Mouse (Mus musculus): ENCODE measurements around the gene Nrxn1.

DNA sequence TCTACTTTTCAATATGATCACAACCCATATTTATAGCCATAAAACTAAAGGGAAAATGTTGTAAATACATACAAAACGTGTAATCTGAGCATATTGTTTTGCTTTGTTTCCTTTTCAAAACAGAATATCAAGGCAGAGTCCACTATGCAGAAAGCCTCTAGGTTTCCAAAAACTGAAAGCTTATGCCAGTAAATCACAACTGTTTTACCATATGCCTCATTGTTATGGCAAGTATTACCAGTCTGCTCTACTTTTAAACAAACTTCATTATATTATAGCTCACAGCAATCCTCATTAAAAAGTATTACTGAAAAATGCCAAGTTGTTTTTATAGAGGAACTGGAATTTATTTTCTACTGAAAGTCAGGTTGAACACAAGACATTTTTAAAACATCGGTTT lies 275.0 kb downstream of the Nrxn1 start:
- TF ChIP-seq CTCF (IDR thresholded peaks at IDR 0.05; ENCODE audit: insufficient read depth, low read depth, low read length), result no peak
- no peak for TF ChIP-seq POLR2A (IDR thresholded peaks at IDR 0.05; ENCODE audit: insufficient read depth, low read depth, low read length)
